In genomic region chr19:14777198-14777597, GRCm38 (mm10) we compare ENCODE assay signal across 8 mouse cellular contexts.
DNase-seq lines count a peak whose midpoint lies in the region; ATAC-seq and TF ChIP-seq lines count a peak whose summit lies in the region.
"Had no signal": no experiment of that assay in that cellular context is flagged by ENCODE, and none has a peak within 500 bp of the region (broad histone marks: within the 10 kb centered on the region; RNA-seq: fewer than 3 reads in every experiment).

No protein-coding gene starts in this region.

- no peak for TF ChIP-seq POLR2A in cortical plate, adult 2 months (IDR thresholded peaks at IDR 0.05; ENCODE audit: extremely low read depth, insufficient read depth, low read length)

- no peaks in the 10 kb centered on the region for H3K36me3 ChIP-seq in embryonic facial prominence, embryonic 12.5 days
- H3K36me3 ChIP-seq in midbrain, embryonic 14.5 days (ENCODE audit: control insufficient read depth, insufficient read depth, low read length), result no peaks in the 10 kb centered on the region

- 5% methylated on average over 10 of the region's 10 CpGs for WGBS in embryonic facial prominence, embryonic 12.5 days
- 4% methylated on average over 10 of the region's 10 CpGs for WGBS in midbrain, embryonic 14.5 days

- H3K9me3 ChIP-seq in embryonic facial prominence, embryonic 12.5 days, result no peaks in the 10 kb centered on the region
- H3K9me3 ChIP-seq in midbrain, embryonic 14.5 days (ENCODE audit: control insufficient read depth, low read length), result no peaks in the 10 kb centered on the region

- TF ChIP-seq CTCF in cortical plate, adult 2 months (IDR thresholded peaks at IDR 0.05; ENCODE audit: extremely low read depth, insufficient read depth, low read length), result no peak

- no peak overlapping the region for H3K27ac ChIP-seq in cortical plate, adult 2 months (ENCODE audit: insufficient read depth, low read length)
- no peak overlapping the region for H3K27ac ChIP-seq in embryonic facial prominence, embryonic 12.5 days
- no peak overlapping the region; the same call in 1 of the 2 replicates for H3K27ac ChIP-seq in midbrain, embryonic 14.5 days (replicated peaks; ENCODE audit: low read depth, low read length)

- H3K4me2 ChIP-seq in embryonic facial prominence, embryonic 12.5 days (replicated peaks), result peak overlapping the region; percentile 23; the same call in 1 of the 2 replicates
- H3K4me2 ChIP-seq in midbrain, embryonic 14.5 days (ENCODE audit: low read length), result peak overlapping the region; percentile 46

- H3K9ac ChIP-seq in embryonic facial prominence, embryonic 12.5 days, result no peak overlapping the region
- H3K9ac ChIP-seq in midbrain, embryonic 14.5 days (replicated peaks; ENCODE audit: low read length), result no peak overlapping the region

- 0 out of 2 replicates have a peak overlapping the region, but pooled peaks have one; percentile 5 for H3K4me3 ChIP-seq in cortical plate, adult 2 months (ENCODE audit: insufficient read depth, low read length)
- H3K4me3 ChIP-seq in embryonic facial prominence, embryonic 12.5 days, result no peak overlapping the region
- H3K4me3 ChIP-seq in midbrain, embryonic 14.5 days (replicated peaks; ENCODE audit: low read depth, low read length), result peak overlapping the region; percentile 19; the same call in 1 of the 2 replicates
- H3K4me3 ChIP-seq: myocyte had no signal

- H3K4me1 ChIP-seq in cortical plate, adult 2 months (ENCODE audit: control insufficient read depth, insufficient read depth, low read length), result no peaks in the 10 kb centered on the region
- no peaks in the 10 kb centered on the region for H3K4me1 ChIP-seq in embryonic facial prominence, embryonic 12.5 days
- no peaks in the 10 kb centered on the region; the same call in 1 of the 2 replicates for H3K4me1 ChIP-seq in midbrain, embryonic 14.5 days (ENCODE audit: control insufficient read depth, insufficient read depth, low read length)

- peak; percentile 41 to 78 for DNase-seq in layer of hippocampus, adult 18-20 months (ENCODE audit: low spot score in 2 of 2)
- DNase-seq in midbrain, embryonic 14.5 days, result peak; percentile 79
- DNase-seq in adrenal gland, adult 18-20 months (ENCODE audit: low spot score in 2 of 2), result no peak
- DNase-seq in thymus, postnatal 36 days, result no peak

- no peaks in the 10 kb centered on the region for H3K27me3 ChIP-seq in embryonic facial prominence, embryonic 12.5 days
- no peaks in the 10 kb centered on the region for H3K27me3 ChIP-seq in midbrain, embryonic 14.5 days (ENCODE audit: control insufficient read depth, insufficient read depth, low read length)

- ATAC-seq in embryonic facial prominence, embryonic 12.5 days (ENCODE audit: insufficient number of reproducible peaks, insufficient read depth, low FRiP score, low TSS enrichment), result no peak
- peak; percentile 87 for ATAC-seq in midbrain, embryonic 14.5 days (ENCODE audit: low FRiP score, low TSS enrichment)
- ATAC-seq in activated CD4-positive, CD25-positive, alpha-beta regulatory T cell, adult 4 months, result no peak

Comparison
In these comparisons a context has a peak if more than half of its experiments do, and no peak if none do; other contexts are left out.
1. DNase-seq: peak in layer of hippocampus, adult 18-20 months (2 of 2) and midbrain, embryonic 14.5 days (single experiment); none in adrenal gland, adult 18-20 months (0 of 2) and thymus, postnatal 36 days (0 of 2).